Mouse (Mus musculus): ENCODE results near the gene Bbs7.

Bbs7 gene

DNA sequence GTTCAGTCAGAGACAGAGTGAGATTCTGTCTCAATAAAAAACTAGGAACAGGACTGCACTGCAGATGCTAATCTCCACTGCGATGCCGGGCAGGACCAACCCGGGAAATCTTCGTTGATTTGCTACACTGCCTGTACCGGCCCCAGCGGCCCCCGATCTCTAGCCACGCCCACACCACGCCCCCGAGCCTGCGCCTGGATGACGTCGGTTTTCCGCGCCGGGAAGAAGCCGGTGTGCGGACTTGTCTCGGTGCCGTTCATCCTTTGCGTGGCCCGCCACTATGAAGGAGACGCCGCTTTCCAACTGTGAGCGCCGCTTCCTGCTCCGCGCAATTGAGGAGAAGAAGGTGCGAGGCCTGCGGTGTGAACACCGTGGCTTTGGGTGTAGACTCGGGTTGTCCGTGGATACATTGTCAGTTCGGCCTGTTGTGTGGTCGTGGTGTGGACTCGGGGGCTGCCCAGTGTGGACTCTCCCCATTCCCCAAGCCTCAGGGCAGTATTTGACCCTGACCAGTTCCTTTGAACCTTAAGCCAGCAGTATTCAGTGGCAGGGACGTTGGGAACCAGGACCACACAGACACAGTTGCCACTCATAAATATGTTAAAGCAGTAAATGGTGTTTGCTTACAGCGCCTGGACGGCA is 60.8 kb downstream of the Bbs7 start, which contains the start of gene Exosc9:
Gene Exosc9 (plus strand): TSS at position 201 of the 642 bp plus-strand sequence.
- DNase-seq (ENCODE audit: extremely low read depth, insufficient read length, low spot score), result peak; percentile 95

DNA sequence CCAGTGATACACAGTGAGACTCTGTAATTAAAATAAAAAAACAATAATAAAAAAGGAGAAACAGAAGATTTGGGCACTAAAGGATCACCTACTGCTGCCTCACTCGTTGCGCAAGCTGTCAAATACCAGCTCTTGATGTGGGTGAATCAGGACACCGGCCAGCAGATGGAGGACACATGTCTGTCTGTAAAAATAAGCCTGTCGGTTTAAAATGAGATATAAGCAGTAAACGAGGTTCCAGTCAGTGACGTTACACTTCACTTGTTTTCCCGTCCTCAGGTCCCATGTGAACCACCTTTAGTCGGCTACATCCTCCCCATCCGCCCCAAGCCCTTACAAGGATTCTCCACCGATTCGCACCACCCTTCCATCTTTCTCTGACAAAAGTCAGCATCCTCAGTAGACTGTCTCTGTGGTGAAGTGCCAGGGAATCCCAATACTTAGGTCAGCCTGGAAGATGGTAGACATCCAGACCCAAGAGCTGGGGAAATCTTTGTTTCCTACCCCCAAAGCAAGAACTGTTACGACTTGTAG is 61.4 kb downstream of the Bbs7 start:
- DNase-seq (ENCODE audit: extremely low read depth, insufficient read length, low spot score), result no peak

DNA sequence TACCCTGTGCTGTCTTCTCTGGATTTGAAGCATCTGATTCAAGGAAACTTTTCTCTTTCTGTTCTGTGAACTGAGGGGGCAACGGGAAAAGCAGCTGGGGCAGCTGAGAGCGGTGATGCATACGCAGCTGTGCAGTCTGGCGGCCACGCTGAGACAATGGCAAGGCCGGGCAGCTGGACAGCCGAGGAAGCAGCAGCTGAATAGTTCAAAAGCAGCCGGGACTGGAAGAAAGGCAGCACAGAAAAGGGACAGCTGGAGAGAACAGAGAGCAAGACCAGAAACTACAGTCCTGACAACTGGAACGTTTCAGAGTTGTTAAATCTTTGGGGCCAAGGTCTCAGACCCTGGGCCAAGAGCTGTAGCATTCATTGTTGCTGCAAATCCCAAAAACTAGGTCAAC is 61.9 kb downstream of the Bbs7 start:
- no peak for DNase-seq (ENCODE audit: extremely low read depth, insufficient read length, low spot score)

DNA sequence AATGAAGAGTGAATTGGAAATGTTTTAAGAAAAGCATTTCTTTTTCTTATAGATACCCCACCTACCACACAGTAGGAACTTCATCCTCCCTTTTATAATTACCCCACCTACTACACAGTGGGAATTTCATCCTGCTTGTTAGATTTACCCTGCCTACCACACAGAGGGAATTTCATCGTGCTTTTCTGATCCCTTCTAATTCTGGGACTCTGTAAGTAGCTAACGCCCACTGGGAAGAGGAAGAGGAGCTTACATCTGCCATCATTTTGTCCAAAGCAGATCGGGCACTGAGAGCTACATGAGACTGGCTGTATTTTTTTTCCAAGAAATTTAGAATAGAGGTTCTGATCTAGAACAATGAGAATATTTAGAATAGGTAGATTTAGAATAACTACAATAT is 68.3 kb downstream of the Bbs7 start:
- no peak for DNase-seq (ENCODE audit: extremely low read depth, insufficient read length, low spot score)

DNA sequence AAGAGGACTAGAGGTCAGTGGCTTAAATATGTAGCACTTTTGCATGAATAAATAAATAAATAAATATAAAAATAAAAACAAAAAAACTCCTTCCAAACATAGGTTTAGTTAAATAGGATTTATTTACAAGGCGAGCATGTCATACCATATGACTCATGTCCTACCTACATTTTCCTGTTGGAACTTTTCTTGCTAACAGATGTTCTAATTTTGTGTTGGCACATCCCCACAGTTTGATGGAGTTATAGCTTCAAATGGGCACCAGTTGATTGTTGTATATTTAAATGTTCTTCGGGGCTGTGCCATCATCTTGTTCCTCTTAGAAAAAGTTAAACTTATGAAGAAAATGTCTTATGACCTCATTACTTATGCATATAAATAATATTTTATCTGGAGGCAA is 71.9 kb downstream of the Bbs7 start:
- no peak for DNase-seq (ENCODE audit: extremely low read depth, insufficient read length, low spot score)

DNA sequence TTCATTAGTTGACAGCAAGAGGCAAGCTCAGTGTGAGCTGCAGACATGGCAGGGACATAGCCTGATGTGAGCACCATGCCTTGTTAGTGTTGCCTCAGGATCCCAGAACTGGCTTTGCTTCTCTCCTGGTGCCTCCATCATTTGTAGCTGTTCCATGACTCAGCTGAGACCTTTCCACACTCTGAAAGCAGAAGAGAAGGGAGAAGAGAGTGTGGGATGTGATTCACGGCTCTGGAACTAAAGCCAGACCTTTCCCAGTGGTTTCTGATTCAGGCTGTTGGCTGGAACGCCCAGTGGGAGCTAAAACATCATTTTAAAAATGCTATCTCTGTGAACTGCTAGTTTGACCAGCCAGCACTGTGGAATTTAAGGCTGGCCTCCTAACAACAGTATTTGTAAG is 72.5 kb downstream of the Bbs7 start:
- DNase-seq (ENCODE audit: extremely low read depth, insufficient read length, low spot score), result peak; percentile 58

DNA sequence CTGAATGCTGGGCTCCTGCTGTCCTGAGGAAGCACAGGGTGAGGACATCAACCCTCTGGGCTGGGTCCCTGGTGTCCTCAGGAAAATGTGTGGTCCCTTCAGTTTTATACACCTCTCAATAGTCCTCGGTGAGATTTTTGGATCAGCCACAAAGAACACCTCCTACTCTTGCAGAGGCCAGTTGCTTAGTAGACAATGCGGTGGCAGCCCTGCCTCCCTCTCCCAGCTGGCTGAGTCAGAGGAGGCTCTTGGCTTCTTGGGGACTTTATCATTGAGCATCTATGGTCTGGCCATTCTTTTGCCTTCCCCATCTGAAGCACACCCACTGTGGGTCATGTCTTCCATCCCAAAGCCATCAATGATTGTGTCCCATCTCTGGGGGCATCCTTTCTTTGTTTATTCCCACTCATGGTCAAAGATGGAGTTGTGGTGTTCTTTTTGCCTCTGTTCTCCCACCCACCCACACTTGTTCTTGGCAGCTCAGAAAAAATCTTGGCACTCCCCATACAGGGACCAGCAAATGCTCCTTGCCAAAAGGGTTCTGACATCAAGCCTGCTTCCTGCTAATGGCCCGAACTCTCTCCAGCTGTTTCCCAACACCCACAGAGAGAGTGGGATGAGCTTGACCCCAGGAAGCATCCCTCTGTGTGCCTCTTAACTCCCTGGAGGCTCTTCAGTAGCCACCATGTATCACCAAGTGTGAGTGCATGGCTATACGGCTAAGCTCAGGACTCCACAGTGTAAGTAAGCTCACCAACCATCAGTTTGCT is 75.4 kb downstream of the Bbs7 start:
- no peak for DNase-seq (ENCODE audit: extremely low read depth, insufficient read length, low spot score)

DNA sequence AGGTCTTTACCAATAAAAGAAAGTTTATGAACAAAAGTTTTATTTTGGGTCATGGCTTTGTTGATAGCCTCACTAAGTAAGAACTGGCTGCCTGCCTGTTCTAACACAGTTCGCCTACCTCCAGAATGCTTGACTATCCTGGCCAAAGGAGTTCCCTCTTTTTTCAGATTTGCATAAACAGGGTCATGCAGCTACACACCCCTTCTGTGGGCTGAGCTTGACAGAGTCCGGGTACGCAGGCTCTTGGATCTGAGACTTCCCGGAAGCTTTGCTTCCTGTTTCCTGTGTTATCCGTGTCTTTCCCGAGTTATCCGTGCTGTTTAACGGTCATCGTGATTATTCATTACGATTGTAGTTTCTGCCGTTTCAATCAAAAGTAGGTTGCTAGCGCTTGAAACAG is 77.2 kb downstream of the Bbs7 start:
- no peak for DNase-seq (ENCODE audit: extremely low read depth, insufficient read length, low spot score)

DNA sequence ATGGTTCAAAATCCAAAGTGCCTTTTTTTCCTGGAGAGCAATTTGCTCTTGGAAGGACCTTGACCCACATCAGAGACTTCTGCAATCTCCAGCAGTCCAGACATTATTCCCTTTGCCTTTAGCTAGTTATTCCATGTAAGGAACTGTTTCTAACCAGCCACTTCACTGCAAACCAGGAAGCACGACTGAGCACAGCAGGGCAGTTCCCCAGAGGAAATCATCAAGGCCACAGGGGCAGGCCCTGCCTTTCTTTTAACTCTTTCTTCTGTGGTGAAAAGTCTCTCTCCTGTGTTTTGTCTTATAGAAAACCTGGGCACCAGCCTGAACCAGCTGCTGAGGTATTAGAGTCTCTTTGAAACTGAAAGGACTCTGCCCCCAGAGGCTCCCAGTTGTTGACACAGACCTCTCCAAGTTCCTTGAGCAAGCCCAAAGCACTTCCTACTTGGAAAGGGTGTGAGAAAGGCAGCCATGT is 80.0 kb downstream of the Bbs7 start:
- no peak for DNase-seq (ENCODE audit: extremely low read depth, insufficient read length, low spot score)

DNA sequence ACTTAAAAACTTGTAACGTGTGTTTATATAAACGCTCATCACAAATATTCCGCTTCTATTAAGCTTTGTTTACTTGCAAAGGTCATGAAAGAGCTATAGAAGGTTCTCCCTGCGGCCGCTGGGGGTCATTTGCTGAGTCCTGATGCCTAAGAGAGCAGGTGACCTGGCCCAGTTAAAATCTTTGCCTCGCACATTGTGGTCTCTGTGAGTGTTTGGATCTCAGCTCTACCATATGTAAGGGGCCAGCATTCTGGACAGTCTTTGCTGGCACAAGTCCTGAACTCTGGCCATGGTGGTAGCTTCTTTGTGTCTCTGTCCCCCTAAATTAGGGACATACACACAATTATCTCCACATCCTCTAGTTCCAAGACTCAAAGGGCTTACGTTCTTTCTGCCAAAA is 80.5 kb downstream of the Bbs7 start:
- DNase-seq (ENCODE audit: extremely low read depth, insufficient read length, low spot score), result no peak

DNA sequence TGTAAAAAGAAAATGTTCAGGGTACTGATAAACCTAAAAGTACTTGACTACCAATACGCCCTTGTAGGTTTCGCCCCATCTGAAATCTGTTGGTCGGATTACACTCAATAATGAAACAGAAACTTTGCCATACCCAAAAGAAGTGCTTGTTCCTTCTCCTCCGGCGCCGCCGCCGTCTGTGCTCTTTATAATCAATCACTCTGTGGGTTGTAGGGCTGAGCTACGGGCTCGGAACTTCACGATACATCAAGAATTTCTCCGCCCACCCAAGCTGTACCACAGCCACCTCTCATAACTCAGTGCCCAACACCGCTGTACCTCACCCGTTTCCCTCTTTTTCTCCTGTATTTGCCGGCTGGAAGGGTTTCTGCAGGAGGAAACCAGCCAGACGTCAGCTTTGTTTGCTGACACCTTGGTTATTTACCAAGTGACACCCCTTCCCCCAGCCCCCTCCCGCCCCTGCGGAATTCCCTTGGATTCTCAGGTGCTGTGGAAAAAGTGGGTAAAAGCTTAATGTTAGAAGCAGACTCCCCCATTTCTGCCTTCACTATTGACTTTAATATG is 81.2 kb downstream of the Bbs7 start:
- no peak for DNase-seq (ENCODE audit: extremely low read depth, insufficient read length, low spot score)

DNA sequence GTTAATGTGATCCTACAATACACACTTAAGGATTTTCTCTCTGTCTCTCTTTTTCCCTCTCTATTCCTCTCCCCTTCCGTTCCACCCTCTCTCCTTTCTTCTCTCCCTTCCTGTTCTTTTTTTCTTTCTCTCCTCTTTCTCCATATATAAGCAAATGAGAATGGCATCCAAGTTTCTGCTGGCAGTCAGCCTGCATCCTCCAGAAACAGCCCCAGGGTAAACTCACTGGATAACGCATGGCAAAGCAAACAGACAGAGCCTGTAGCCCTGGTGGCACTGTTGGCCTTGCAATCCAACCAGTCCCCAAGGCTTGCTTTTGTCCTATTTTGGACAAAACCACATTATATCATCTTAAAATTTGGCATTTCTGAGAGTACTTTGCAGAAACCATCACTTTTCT is 82.0 kb downstream of the Bbs7 start:
- DNase-seq (ENCODE audit: extremely low read depth, insufficient read length, low spot score), result peak; percentile 21

DNA sequence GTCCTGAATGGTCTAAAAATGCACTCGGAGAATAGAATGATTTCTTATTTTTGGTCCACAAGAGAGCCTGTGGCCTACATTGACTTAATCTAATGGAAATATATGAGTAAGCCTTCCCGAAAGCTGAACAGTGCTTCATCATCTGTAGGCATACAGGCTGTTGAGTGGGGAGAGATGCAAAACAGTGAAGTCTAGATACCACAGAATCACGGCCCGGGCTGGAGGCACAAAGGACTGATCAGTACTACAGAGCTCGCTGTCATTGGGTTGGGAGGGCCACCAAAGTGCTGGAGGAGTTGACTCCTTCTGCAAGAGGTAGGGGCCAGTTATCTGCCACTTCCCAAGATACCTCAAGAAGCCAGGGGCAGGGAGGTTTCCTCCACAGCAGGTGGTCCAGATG is 82.5 kb downstream of the Bbs7 start:
- DNase-seq (ENCODE audit: extremely low read depth, insufficient read length, low spot score), result peak; percentile 21

DNA sequence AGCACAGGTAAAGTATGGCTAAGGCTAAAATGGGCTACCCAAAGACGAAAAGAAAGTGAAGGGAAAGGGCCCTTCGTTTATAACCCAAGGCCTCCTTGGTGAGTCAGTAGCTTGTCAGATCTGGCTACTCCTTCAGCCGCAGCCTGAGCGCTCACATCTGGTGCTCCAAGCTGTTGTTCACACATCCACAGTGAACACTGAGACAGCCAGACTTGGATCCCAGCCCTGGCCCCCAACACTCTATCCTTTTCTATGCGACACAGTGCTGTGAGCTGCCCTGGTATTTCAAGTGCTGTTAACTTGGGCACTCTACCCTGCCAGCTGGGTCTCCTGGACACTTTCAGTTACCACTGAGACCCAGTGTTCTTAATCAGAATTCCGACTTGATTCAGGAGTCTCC is 82.9 kb downstream of the Bbs7 start:
- peak; percentile 52 for DNase-seq (ENCODE audit: extremely low read depth, insufficient read length, low spot score)

DNA sequence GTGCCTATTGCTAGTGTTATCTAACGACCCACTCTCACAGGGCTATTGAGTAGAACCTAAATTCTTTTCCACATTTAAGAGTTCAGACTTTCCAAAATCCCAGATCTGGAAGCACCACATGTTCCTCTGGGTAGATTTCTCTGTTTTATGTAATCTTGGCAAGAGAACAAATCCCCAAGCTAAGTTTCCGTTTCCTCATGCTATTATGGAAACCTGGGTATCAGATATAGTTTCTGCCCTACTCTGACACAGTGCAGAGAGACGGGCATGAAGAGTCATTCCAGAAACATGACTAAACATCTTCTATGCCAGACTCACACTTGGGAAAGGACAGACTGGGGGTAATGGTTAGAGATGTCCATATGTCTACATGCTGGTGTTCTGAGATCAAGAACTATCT is 88.8 kb downstream of the Bbs7 start:
- no peak for DNase-seq (ENCODE audit: extremely low read depth, insufficient read length, low spot score)
